Mouse (Mus musculus): ENCODE data around the gene Lrrc23.

Gene Lrrc23

DNA sequence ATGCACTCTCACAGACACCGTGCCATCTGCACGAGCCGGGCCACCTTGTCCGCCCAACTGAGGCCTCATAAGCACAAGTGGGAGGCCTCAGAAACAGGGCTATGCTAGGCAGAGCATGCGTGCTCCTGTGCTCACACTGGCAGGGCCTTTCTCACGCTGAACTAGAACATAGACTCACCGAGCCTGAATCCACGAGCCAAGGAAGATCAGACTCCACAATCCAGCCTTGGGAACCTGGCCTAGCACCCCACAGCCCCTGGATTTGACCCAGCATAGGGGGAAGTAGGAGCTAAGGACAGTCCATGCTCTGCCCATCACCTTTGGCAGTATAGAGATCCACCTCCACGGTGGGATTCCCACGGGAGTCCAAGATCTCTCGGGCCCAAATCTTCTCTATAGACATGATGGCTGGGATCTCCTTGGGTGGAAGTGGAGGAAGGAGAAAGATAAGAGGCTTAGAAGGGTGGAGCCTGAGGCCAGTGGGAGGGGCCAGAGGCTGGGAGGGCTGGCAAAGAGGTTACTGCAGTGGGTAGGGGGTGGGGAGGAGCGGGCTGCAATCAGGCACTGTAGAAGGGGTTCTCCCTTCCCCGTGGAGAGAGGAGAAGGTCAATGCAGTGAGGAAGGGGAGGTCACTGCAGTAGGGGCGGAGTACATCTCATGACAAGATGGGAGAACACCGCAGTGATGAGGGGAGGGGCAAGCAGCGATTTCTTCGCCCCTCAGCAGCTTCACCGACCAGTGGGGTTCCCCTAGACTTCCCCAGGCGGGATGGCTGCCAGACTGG lies 11.4 kb downstream of the Lrrc23 start:
- DNase-seq (ENCODE audit: low spot score) = peak; percentile 12

DNA sequence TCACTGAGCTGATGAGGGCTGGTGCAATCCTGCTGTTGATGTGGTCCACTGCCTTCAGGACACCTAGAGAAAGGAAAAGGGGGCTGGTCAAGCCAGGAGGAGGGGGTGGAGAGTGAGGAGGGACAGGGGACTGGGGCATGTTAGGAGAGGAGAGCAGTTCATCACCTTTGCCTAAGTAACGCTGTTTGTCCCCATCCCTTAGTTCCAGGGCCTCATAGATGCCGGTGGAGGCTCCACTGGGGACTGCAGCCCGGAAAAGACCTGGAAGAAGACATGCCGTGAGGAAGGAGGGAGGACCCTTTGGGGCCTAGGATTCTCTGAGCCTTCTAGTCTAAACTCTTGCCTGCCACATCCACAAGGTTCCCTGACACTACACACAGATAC lies 12.0 kb downstream of the Lrrc23 start:
- DNase-seq (ENCODE audit: low spot score) = no peak

DNA sequence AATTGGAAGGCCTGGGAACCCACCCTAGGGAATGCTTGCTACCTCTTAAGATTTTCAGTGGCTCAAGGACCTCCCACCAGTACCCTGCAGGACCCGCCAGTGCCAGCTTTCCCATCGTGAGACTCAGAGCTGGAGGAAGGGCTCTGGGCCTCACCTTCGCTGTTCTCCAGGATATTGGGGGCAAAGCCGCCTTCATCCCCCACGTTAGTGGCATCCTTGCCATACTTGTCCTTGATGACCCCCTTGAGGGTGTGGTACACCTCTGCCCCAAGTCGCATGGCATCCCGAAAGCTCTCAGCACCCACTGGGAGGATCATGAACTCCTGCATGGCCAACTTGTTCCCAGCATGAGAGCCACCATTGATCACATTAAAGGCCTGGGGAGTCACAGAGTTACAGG lies 13.6 kb downstream of the Lrrc23 start:
- no peak for DNase-seq (ENCODE audit: low spot score)

DNA sequence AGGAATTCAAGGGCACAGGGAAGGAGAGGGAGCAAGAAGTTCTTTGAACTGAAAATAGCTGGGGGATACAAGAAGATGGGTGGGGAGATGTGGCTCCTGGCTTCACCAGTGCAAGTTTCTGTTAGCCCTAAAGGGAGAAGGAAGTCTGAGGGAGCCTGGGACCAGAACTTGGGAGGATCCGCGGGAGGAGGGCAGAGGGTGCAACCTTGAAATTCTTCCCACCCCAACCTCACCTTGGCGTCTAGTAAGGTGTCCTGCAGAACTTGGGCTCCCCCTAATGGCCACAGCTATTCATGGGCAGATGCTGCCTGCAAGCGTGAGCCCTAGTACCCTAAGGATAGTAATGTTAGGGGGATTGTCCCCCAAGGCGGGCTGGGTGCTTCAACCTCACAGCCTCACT lies 20.3 kb downstream of the Lrrc23 start:
- DNase-seq (ENCODE audit: low spot score) = peak; percentile 84

DNA sequence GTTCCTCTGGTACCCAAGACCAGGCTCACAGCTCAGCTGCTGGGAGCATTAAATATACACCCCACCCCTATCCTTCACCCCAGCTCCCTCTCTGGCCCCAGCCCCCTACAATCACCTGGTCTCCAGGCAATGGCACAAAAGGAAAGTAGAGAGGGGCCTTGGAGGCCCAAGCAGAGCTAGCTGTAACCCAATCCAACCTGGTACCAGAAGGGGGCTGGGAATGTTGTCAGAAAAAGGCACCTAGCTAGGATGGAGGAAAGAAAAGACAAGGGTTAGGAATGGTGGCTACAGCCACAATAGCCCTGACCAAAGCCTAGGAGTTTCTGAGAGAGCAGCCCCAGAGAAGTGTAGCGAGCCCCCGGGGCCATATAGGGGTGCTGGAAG lies 20.7 kb downstream of the Lrrc23 start:
- DNase-seq (ENCODE audit: low spot score) = no peak

DNA sequence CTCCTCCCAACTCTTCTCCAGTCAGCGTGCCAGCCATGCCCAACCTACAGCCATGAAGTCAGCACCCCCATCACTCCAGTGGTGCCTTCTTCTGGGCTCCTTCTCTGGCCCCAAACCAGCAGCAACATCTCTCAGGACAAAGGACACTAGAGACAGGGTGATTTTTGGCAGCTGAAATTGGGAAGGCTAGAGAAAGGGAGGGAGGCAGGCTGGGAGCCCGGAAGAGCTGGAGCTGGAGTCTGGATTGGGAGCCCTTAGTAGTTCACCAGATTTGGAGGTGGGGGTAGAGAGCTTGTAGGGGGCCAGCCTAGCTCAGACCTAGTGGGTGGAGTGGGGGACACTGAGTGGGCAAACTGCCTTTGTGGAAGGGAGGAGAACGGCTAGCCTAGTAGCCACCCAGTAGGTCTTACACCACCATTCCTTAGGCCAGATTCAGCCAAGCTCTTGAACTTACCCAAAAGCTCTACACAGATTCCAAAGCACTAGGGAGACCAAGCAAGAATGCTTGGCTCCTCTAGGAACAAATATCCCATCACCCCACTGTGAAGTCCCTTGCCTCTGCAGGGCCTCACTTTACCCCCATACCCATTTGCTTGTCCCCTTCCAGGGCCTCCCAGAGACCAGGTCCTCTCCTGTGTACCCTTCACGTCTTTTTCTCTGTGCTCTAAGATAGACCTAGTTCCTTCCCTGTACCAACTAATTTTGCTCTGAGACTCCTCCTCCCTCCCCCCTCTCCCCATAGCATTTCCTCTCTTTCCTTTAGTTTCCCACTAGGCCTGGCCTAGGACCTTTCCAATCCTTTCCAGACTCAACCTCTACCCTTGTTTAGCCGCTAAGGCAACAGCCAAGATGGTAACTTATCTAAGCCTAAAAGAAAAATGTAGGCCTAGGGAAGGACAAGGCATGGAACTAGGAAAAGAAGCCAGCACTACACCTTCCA lies 21.3 kb downstream of the Lrrc23 start:
- DNase-seq (ENCODE audit: low spot score) = peak; percentile 53

DNA sequence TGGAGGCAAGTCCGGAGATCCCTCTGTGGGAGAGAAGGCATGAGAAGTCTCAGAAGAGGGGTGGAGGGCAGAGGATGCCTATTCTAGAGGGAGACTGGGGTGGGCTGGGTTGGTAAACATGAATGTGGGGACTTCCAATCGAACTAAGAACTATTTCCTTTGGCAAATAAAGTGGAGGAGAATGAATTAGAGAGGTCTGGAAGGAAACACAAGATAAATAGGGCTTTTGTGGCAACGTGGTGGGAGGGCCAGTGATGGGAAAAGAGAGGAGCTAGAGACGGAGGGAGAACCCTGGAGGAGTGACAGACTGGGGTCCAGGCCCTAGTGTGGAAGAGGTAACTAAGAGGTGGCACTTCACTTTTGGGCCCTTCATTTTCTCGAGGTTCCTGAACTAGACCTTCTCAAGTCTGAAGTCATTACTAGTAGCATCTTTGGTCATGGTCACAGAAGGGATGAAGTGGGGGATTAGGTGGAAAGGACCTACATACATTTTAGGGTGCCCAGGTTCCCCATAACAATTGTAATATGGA lies 22.1 kb downstream of the Lrrc23 start:
- no peak for DNase-seq (ENCODE audit: low spot score)

DNA sequence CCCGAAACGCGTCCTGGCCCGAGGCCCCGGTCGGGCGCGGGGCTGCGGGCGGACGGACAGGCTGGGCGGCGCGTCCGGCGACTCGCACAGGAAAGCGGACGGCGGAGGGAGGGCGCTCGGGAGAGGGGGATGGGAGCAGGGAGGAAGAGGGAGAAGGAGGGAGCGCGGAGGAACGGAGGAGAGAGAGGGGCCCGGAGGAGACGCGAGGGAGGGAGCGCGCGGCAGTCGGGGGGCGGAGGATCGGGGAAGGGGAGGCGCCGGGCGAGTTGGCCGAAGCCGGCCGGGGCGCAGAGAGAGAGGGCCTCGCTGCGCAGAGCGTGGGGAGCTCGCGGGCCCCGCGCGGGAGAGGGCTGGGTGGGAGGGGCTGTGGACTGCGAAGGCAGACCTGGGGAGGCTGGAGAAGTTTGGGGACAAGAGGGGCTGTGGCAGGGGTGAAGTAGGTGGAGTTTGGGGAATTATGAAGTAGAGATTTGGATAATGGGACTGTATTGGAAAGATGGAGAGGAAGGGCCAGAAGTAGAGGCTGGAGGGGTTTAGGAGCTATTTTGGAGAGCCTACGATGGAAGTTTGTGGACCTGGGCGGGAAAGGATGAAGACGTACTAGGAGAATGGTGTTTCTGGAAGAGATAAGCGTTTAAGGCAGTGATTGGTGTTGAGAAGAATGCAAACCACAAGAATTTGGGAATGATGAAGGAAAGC lies 22.7 kb downstream of the Lrrc23 start:
- DNase-seq (ENCODE audit: low spot score) = peak; percentile 83

DNA sequence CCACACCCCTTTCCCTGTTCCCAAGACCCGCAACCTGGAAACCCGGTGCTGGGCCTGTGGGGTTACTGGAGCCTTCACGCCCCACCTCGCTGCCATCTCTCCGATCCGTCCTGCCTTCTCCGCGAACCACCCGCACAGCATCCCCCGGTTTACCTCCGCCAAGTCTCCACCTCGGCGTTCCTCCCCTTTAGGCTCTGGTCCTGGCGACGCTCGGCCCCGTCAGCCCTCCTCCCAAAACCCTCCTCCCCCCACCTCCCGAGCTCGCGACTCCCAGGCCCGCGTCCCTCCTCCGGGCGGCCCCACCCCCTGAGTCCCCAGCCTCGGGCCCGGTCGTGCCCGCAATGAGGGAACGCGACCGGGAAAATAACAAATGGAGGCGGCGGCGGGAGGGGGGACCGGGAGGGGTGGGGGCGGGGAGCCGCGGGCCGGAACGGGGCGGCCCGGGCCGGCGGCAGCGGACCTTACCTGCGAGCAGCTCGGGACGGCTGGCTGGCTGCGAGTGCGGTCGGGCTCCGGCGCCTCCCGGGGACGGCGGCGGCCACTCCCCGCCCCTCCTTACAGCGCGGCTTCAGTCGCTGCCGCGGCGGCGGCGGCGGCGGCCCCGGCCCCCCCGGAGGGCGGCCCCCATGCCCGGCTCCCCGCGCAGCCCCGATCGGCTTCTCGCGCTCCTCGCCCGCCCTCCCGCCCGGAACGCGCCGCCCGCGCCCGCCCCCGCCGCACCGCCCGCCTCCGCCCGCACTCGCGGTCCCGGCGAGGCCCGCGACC lies 23.5 kb downstream of the Lrrc23 start, which contains the start of the genes Gm45234 and Atn1:
Gm45234 (minus strand) TSS at position 191 of the 765 bp plus-strand sequence.
Atn1 (minus strand) TSS at position 694 of the 765 bp plus-strand sequence.
- DNase-seq (ENCODE audit: low spot score) = peak; percentile 80

DNA sequence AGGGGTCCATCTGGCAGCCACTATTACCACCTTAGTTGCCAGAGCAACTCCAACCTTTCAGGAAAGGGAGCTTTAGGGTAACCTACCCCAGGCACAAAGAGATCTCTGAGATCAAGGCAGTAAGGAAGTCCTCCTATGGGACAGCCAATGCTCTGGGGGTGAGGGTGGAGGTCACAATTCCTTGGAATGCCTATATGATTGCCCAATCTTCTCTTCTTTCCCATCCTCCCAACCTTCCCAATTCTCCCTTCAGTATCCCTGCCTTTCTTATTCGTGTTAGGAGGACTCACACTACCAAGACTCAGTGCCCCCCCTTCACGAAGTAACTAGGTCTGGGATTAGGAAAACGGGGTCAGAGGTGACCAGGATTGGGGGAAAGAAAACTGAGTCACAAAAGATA lies 24.2 kb downstream of the Lrrc23 start:
- peak; percentile 16 for DNase-seq (ENCODE audit: low spot score)

DNA sequence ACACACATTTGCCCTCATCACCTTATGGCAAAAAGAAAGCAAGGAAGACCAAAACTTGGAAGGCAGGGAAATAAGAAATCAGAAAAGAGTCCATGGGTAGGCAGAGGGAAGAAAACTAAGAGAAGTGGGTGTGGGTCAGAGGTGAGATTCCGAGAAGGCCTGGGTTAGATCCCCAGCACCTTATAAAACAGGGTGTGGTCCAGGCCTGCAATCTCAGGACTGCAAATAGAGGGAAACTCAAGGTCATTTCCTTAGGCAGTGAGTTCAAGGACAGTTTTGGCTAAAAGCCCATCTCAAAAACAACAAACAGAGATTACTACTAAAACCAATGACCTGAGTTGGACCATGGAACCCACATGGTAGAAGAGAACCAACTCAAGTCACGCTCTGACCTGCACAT lies 25.7 kb downstream of the Lrrc23 start:
- no peak for DNase-seq (ENCODE audit: low spot score)

DNA sequence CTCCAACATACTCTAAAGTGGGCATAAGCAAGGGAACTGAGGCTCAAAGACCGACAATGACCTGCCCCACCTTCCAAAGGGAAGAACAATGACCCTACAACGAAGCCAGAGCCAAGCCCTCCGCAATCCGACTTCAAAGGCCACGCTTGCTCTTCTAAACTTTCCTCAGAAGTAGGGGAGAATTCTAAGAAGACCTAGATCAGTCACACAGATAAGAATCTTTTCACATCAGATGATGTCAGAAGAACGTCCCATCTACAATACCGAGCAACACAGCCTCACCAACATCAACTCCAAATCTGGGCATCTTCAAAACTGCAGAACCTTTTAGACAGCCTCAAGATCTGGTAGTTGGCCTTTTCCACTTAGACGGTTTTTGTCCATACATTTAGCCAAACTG lies 29.1 kb downstream of the Lrrc23 start:
- no peak for DNase-seq (ENCODE audit: low spot score)

DNA sequence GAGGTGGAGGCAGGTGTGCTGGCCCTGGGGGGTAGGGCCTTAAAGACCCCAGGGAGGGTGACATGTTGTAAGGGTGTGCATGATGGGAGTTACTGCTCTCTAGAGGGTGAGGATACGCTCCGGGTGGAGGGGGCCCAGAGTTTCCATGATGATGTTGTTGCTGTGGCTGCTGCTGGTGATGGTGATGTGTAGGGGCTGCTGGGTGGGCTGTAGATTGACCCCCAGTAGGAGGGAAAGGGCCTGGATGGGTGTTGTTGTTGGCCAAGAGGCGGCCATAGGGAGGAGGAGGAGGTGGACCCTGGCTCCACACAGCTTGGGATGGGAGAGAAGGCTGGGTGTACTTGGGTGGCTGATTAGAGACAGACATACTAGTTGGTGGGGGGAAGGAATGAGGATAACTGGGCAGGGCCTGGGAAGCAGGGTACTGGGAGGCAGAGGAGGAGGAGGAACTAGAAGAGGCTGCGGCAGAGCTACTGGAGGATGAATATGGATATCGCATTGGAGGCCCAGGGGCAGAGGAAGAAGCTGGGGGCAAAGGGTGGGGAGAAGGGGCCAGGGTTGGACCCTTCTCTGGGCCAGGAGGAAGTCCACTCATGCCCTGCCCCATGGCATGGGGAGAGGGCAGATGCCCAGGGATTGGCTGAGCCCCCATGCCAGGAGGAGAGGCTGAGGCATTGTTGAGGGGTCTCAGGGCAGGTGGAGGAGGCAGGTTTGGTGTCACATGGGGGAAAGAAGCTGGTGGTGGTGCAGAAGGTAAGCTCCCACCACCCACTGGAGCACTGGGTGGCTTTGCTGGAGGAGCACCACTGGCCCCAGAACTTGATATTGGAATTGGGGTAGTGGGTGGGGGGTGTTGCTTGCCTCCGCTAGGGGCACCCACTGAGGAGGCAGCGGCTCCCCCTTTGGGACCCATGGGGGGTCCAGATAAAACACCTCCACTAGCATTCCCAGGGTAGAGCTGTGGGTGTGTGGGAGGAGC lies 32.6 kb downstream of the Lrrc23 start:
- DNase-seq (ENCODE audit: low spot score) = no peak

DNA sequence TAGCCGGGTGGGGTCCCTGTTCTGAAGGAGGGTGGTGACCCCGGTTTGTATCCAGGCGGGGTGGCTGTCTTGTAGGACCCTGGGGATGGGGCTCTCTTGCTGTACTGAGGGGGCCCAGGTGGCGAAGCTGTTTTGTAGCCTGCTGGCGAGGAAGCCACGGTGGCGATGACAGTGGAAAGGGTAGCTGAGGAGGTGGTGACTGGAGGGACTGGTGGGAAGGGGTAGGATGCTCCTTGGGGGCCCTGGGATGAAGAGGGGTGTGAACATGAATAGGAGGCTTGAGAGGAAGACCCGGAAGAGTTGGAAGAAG lies 33.3 kb downstream of the Lrrc23 start:
- no peak for DNase-seq (ENCODE audit: low spot score)

DNA sequence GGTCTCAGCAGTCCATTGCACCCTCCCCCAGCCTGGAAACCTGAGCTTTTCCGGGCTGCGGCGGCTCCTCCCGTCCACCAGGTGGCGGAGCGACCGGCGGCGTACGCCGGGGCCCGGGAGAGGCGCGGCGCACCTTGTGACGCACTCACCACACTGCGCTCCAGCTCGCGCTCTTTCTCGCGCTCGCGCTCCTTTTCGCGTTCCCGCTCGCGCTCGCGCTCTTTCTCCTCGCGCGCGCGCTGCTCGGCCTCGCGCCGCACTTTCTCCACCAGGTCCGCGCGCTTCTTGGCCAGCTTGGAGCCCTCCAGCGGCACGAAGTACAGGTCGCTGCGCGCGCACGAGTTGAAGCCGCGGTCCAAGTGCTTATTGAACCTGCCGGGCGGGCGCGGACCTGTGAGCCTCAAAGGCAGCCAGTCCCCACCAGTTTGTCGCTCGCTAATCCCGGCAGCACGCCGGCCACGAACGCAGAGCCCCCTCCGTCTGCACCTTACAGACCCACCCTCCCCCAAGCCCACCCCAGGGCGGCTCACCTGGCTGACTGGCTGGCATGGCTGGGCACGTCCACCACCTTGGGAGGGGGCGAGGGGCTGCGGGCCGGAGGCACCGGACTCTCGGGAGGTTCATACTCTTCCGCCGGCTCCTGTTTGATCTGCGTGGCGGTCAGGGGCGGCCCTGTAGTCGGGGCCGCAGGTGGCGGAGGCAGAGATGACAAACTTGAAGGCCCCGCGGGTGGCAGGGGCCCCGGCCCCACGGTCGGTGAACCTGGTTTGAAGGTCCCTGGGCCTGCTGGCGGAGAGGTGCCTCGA lies 33.8 kb downstream of the Lrrc23 start:
- DNase-seq (ENCODE audit: low spot score) = peak; percentile 49

DNA sequence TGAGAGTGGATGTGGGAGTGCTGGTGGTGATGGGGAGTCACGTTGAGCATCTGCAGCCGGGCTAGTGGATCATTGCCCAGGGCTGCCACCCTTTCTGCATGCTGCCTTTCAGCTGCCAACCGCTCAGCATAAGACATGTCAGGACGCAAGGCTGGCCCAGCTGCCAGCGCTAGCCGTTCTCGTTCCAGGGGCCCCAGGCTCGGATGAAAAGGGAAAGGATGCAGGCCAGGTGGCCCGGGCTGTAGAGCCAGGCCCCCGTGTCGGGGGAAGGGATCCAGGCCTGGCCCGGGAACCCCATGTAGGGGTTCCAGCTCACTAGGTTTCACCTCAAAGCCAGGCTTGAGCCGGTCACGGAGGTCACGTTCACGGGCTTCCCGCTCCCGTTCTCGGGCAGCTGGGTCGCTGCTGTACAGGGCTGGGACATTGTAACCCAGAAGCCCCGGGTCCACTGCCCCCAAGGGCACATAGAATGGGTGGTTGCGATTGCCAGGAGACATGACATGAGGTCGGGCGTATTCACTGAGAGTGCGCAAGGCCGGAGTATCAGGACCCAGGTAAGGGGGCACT lies 34.7 kb downstream of the Lrrc23 start:
- no peak for DNase-seq (ENCODE audit: low spot score)

DNA sequence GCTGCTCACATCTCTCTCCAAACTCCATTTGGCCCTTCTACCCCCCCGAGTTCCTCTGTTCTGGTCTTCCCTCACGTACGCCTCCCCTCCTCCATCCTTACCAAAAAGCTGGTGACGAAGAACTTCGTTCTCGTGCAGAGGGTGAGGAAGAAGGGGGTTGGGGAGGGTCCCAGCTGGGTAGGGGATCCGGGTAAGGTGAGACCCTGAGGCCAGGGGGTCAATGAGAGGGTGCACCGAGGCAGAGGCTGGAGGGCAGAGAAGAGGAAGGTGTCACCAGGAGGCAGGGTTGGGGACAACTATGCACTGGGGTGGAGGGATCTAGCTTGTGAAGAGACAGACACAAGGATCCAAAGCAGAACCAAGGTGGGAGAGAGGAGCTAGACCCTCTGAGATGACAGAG lies 35.9 kb downstream of the Lrrc23 start:
- DNase-seq (ENCODE audit: low spot score) = no peak

DNA sequence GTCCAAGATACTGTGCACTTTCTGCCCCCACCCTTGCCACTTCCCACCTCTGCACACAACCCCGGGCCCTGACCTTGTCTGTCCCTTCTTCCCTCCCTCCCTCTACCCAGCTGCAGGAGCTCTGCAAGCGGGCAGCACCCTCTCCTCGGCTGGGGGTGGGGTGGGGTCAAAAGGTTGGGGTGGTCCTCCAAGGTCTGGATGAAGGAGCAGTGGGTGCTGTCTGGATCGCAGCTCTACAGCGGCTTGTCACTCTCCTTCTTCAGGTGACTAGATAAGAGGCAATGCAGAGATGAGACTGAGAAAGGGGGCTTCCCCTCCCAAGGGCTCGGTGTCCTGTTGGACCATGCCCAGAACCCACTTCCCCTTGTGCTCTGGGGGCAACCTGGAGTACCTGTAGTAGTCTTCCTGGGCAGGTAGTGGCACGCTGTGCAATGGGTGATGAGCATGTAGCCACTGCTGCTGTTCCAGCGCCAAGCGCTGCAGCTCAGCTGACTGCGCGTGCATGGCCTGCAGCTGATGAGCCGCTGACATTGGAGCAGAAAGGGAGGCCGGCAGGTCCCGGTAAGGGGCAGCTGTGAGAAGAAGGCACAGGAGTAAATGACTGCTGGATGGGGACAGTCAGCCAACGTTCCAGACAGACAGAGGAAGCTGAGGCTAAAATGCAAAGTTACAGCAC lies 36.5 kb downstream of the Lrrc23 start:
- no peak for DNase-seq (ENCODE audit: low spot score)

DNA sequence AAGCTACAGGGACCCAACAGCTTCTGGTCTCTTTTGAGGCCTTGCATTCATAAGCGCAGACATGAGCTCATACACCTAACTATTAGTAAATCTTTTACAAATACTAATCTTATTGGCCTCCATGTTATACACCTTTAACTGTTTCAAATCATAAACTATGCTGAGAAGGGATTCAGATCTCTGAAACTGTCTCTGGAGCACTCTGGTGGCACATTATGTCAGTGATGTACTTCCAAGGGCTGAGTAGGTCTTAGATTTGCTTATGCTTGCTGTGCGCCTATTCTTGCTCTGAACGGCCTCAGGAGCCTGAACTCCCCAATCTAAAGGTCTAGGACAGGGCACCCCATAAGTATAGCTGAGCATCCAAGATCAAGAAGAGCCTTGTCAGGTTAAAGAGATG lies 37.7 kb downstream of the Lrrc23 start:
- DNase-seq (ENCODE audit: low spot score) = no peak

All from MN1 (cell line).